Mouse (Mus musculus) midbrain, embryonic 14.5 days (tissue): ENCODE results near the gene Sertad1. TPM values are rescaled to one million over a fixed set of nuclear protein-coding genes. Genes with fewer than 3 reads are reported as not detected.

Source experiments
- ATAC-seq: fragments of 200-750 bp; cut with Nextera tagmentation; 2 replicates; pipeline ENCODE4 v1.8.0; 2017; ENCODE audit warnings: moderate number of reproducible peaks, moderate library complexity; ENCODE audit not compliant: low FRiP score, low TSS enrichment
- DNase-seq: peaks from one replicate; pipeline ENCODE4 v3.0.0-alpha.2; 2015
- H3K27ac ChIP-seq: fragments of 300-500 bp; sonication (generic); replicated peaks from 2 replicates; pipeline ENCODE4 v1.5.1; 2014; ENCODE audit warnings: mild to moderate bottlenecking, low read depth, low read length, moderate library complexity
- H3K27me3 ChIP-seq: fragments of 300-500 bp; sonication (generic); 2 replicates; pipeline ENCODE4 v1.6.1; 2014; ENCODE audit warnings: low read length, control low read depth, mixed read lengths; ENCODE audit not compliant: control insufficient read depth, insufficient read depth
- H3K36me3 ChIP-seq: fragments of 300-500 bp; sonication (generic); 2 replicates; pipeline ENCODE4 v1.6.1; 2014; ENCODE audit warnings: low read length, control low read depth; ENCODE audit not compliant: control insufficient read depth, insufficient read depth
- H3K4me1 ChIP-seq: fragments of 300-500 bp; sonication (generic); 2 replicates; pipeline ENCODE4 v1.6.1; 2014; ENCODE audit warnings: mild to moderate bottlenecking, antibody characterized with exemption, low read length, control low read depth; ENCODE audit not compliant: control insufficient read depth, insufficient read depth
- H3K4me2 ChIP-seq: fragments of 300-500 bp; sonication (generic); 2 replicates; pipeline ENCODE4 v1.6.1; 2014; ENCODE audit warnings: mild to moderate bottlenecking, low read length, moderate library complexity
- H3K4me3 ChIP-seq: fragments of 300-500 bp; sonication (generic); replicated peaks from 2 replicates; pipeline ENCODE4 v1.5.1; 2014; ENCODE audit warnings: low read depth, low read length
- H3K9ac ChIP-seq: fragments of 300-500 bp; sonication (generic); replicated peaks from 2 replicates; pipeline ENCODE4 v1.6.1; 2014; ENCODE audit warnings: mild to moderate bottlenecking, low read length, moderate library complexity
- H3K9me3 ChIP-seq: fragments of 300-500 bp; sonication (generic); 2 replicates; pipeline ENCODE4 v1.6.1; 2016; ENCODE audit warnings: low read length, control low read depth, mixed read lengths; ENCODE audit not compliant: control insufficient read depth
- WGBS: fragments of 180-500 bp; shearing (Covaris S2); extraction: QIAGEN DNeasy Blood & Tissue Kit; methylation state at CpG from one replicate; pipeline ENCODE4 v1.1.7; 2014; 5-methylcytosine and 5-hydroxymethylcytosine counted together
- polyA plus RNA-seq: library from polyadenylated mRNA; unstranded; fragments of >200 nt; fragmentation: Nextera tagmentation; extraction: Ambion mirVana; gene quantifications from 2 replicates; pipeline ENCODE4 v1.2.1, GENCODE M21; 2014

The Sertad1 gene
- polyA plus RNA-seq, 1 experiment from 2014 or later: 7.5 TPM

DNA sequence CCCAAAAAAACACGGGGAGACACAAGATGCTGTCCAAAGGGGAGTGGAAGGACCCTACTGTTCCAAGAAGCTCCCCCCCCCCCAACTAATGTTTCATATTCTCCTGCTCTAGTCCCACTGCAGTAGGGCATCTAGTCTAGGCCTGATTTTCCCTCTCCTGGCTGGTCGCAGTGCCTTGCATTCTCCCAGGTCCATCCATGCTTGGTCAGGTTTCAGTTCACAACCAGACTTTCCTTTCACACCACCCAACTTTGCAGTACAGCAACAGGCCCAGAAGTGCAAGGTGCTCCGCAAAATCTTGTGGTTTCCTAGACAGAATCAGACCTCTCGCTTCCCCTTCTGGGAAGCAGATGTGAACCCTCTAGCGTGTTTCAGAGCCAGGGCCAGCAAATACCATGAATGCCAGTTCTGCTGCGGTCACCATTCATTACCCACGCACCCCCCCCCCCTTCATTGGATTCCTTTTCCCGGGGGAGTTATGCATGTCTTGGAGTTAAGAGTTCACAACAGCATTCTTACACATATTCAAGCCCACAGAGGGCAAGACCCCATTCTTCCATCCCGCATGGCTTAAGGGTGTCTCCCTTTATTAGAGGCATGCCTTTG is 20.2 kb downstream of the Sertad1 start:
- 52% methylated on average over 9 of the region's 9 CpGs for WGBS
- peak overlapping the region; percentile 65 for H3K4me2 ChIP-seq
- 0 out of 2 replicates have a peak overlapping the region, but pooled peaks have one; percentile 93 for H3K27ac ChIP-seq
- no peaks in the 10 kb centered on the region for H3K9me3 ChIP-seq
- DNase-seq: peak; percentile 18
- H3K27me3 ChIP-seq: no peaks in the 10 kb centered on the region
- H3K36me3 ChIP-seq: no peaks in the 10 kb centered on the region
- peak overlapping the region; percentile 46 for H3K4me3 ChIP-seq
- ATAC-seq: no peak
- H3K9ac ChIP-seq: no peak overlapping the region; the same call in 1 of the 2 replicates
- H3K4me1 ChIP-seq: no peaks in the 10 kb centered on the region

GRCm38 (mm10) chr7:27507711-27508647 is 21.3 kb downstream of the Sertad1 start:
- Histone ChIP-seq H3K9ac (peak overlapping the region; percentile 66), H3K4me1 (no peaks in the 10 kb centered on the region), H3K36me3 (no peaks in the 10 kb centered on the region), H3K27me3 (no peaks in the 10 kb centered on the region), H3K9me3 (no peaks in the 10 kb centered on the region), H3K4me3 (peak overlapping the region; percentile 46), H3K4me2 (peak overlapping the region; percentile 65), H3K27ac (peak overlapping the region; percentile 93)
- under 1% methylated on average over 54 of the region's 54 CpGs for WGBS
- ATAC-seq: peak; percentile 88
- peak; percentile 96 for DNase-seq

GRCm38 (mm10) chr7:27508648-27509005 is 21.9 kb downstream of the Sertad1 start:
- Histone ChIP-seq H3K4me3 (peak overlapping the region; percentile 46; the same call in 1 of the 2 replicates), H3K27me3 (no peaks in the 10 kb centered on the region), H3K4me2 (peak overlapping the region; percentile 65), H3K9ac (no peak overlapping the region), H3K36me3 (no peaks in the 10 kb centered on the region), H3K4me1 (no peaks in the 10 kb centered on the region), H3K27ac (peak overlapping the region; percentile 9; the same call in 1 of the 2 replicates), H3K9me3 (no peaks in the 10 kb centered on the region)
- ATAC-seq (peak; percentile 23; the same call in 1 of the 2 replicates), DNase-seq (peak; percentile 75)
- WGBS: 21% methylated on average over 6 of the region's 6 CpGs

GRCm38 (mm10) chr7:27510809-27511208 is 24.1 kb downstream of the Sertad1 start:
- WGBS: 74% methylated on average over 2 of the region's 2 CpGs
- Histone ChIP-seq H3K27me3 (no peaks in the 10 kb centered on the region), H3K9me3 (no peaks in the 10 kb centered on the region), H3K36me3 (no peaks in the 10 kb centered on the region), H3K4me2 (no peak overlapping the region), H3K4me3 (no peak overlapping the region), H3K27ac (no peak overlapping the region), H3K4me1 (no peaks in the 10 kb centered on the region), H3K9ac (no peak overlapping the region)
- DNase-seq (no peak), ATAC-seq (no peak)

GRCm38 (mm10) chr7:27514961-27515360 is 28.3 kb downstream of the Sertad1 start:
- 82% methylated on average over 9 of the region's 9 CpGs for WGBS
- no peak overlapping the region for H3K4me3 ChIP-seq
- H3K27ac ChIP-seq: no peak overlapping the region
- DNase-seq (no peak), ATAC-seq (no peak)
- no peak overlapping the region for H3K4me2 ChIP-seq
- no peaks in the 10 kb centered on the region for H3K36me3 ChIP-seq
- no peak overlapping the region for H3K9ac ChIP-seq
- no peaks in the 10 kb centered on the region for H3K4me1 ChIP-seq
- no peaks in the 10 kb centered on the region for H3K9me3 ChIP-seq
- no peaks in the 10 kb centered on the region for H3K27me3 ChIP-seq

- Histone ChIP-seq H3K9me3 (no peaks in the 10 kb centered on the region), H3K27me3 (no peaks in the 10 kb centered on the region), H3K9ac (no peak overlapping the region), H3K4me3 (no peak overlapping the region), H3K27ac (no peak overlapping the region), H3K36me3 (no peaks in the 10 kb centered on the region), H3K4me1 (no peaks in the 10 kb centered on the region), H3K4me2 (no peak overlapping the region)
- no peak for DNase-seq
- no peak for ATAC-seq
- WGBS: 88% methylated on average over 9 of the region's 9 CpGs
Observed at GRCm38 (mm10) chr7:27518314-27518713, 31.6 kb downstream of the Sertad1 start.

GRCm38 (mm10) chr7:27520104-27520503 is 33.4 kb downstream of the Sertad1 start:
- H3K27ac ChIP-seq: no peak overlapping the region
- no peak overlapping the region for H3K9ac ChIP-seq
- no peaks in the 10 kb centered on the region for H3K27me3 ChIP-seq
- no peaks in the 10 kb centered on the region for H3K9me3 ChIP-seq
- ATAC-seq: no peak
- no peaks in the 10 kb centered on the region for H3K36me3 ChIP-seq
- no peak for DNase-seq
- no peak overlapping the region for H3K4me2 ChIP-seq
- H3K4me1 ChIP-seq: no peaks in the 10 kb centered on the region
- H3K4me3 ChIP-seq: no peak overlapping the region

GRCm38 (mm10) chr7:27520599-27520998 is 33.9 kb downstream of the Sertad1 start:
- DNase-seq: no peak
- ATAC-seq: no peak
- H3K27me3 ChIP-seq: no peaks in the 10 kb centered on the region
- WGBS: 93% methylated on average over 1 of the region's 1 CpGs
- H3K27ac ChIP-seq: no peak overlapping the region
- H3K4me2 ChIP-seq: no peak overlapping the region
- H3K9ac ChIP-seq: no peak overlapping the region
- H3K36me3 ChIP-seq: no peaks in the 10 kb centered on the region
- no peak overlapping the region for H3K4me3 ChIP-seq
- H3K9me3 ChIP-seq: no peaks in the 10 kb centered on the region
- no peaks in the 10 kb centered on the region for H3K4me1 ChIP-seq
